Mouse (Mus musculus): ENCODE data around the gene Wdr3. TPM values are rescaled to one million over a fixed set of nuclear protein-coding genes. Genes with fewer than 3 reads are reported as not detected.

Gene Wdr3
- polyA plus RNA-seq, 1 experiment from 2014 or later = 16.2 TPM

DNA sequence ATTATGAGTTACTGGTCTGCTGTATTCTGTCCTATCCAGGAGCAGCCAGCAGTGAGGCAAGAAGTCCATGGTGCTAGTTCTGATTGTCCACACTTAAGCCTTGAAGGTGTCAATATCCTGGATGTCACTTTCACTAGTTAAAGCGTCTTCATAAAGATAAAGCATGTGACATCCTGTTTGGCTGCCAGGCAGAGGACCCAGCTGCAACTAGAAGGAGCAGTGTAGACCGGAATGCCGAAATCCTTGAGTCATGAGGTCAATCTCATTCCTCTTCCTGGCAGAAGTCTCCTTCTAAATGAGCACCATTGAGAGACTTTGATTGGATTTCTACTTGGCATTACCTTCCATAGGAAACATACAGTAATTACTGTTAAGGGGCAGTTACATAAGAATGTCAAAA lies 18.3 kb upstream of the Wdr3 start:
- Histone ChIP-seq H3K9ac (ENCODE audit: low read length) (no peak overlapping the region), H3K36me3 (ENCODE audit: control insufficient read depth, insufficient read depth, low read length) (peaks cover 6% of the 10 kb centered on the region), H3K27ac (replicated peaks) (no peak overlapping the region), H3K27me3 (ENCODE audit: control insufficient read depth, insufficient read depth, low read length) (no peaks in the 10 kb centered on the region), H3K9me3 (ENCODE audit: control insufficient read depth, low read length) (no peaks in the 10 kb centered on the region), H3K4me2 (replicated peaks; ENCODE audit: low read depth) (no peak overlapping the region), H3K4me3 (ENCODE audit: low read depth, low read length) (no peak overlapping the region), H3K4me1 (replicated peaks; ENCODE audit: control insufficient read depth, insufficient read depth) (no peaks in the 10 kb centered on the region)
- no peak for DNase-seq (ENCODE audit: low spot score)
- 52% methylated on average over 3 of the region's 3 CpGs for WGBS
- TF ChIP-seq CTCF (IDR thresholded peaks at IDR 0.05; ENCODE audit: low read depth) (no peak), EP300 (optimal IDR thresholded peaks at IDR 0.05) (no peak)
- ATAC-seq (ENCODE audit: low FRiP score, low TSS enrichment) = no peak

DNA sequence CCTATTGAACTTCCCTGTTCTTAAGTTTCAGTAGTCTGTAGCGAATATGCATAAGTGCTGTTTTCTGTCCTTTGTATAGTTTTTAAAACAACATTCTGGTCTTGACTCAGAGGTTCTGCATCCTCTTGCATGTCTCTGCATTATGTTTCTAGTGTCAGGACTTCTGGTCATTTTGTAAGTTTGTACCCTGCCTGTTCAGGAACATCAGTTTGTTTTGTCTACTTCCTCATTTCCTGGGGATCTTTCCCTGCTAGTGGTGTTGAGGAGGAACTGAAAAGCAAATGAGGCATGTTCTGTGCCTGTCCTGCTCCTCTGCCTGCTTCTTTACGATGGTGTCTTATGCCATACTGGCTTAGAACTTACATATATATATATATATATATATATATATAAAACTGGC lies 13.8 kb upstream of the Wdr3 start:
- peaks cover 10% of the 10 kb centered on the region for H3K36me3 ChIP-seq (ENCODE audit: control insufficient read depth, insufficient read depth, low read length)
- no peak overlapping the region for H3K9ac ChIP-seq (ENCODE audit: low read length)
- H3K4me1 ChIP-seq (replicated peaks; ENCODE audit: control insufficient read depth, insufficient read depth) = no peaks in the 10 kb centered on the region
- no peak overlapping the region for H3K27ac ChIP-seq (replicated peaks)
- H3K4me2 ChIP-seq (replicated peaks; ENCODE audit: low read depth) = no peak overlapping the region
- 87% methylated on average over 2 of the region's 2 CpGs for WGBS
- H3K4me3 ChIP-seq (ENCODE audit: low read depth, low read length) = no peak overlapping the region
- DNase-seq (ENCODE audit: low spot score) = no peak
- H3K9me3 ChIP-seq (ENCODE audit: control insufficient read depth, low read length) = no peaks in the 10 kb centered on the region
- TF ChIP-seq CTCF (IDR thresholded peaks at IDR 0.05; ENCODE audit: low read depth) (no peak), EP300 (optimal IDR thresholded peaks at IDR 0.05) (no peak)
- no peaks in the 10 kb centered on the region for H3K27me3 ChIP-seq (ENCODE audit: control insufficient read depth, insufficient read depth, low read length)
- ATAC-seq (ENCODE audit: low FRiP score, low TSS enrichment) = no peak

DNA sequence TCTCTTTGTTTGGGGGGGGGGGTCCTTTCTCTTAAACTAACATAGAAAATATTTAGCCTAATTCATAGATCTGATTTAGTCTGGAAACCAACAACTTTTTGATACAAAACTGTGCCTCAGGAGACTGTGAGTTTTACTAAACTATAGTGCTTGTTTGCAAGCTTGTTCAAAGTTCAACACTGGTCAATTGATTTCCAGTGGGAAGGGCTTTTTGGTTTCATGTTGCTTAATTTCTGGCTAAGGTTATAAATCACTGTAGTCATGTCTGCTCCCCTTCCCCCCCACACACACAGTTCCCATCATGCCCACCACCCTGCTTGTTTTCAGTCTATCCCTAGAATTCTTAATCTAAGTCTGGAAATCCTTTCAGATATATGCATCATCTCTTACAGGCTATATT lies 2.8 kb upstream of the Wdr3 start:
- peaks cover 5% of the 10 kb centered on the region; the same call in 1 of the 2 replicates for H3K36me3 ChIP-seq (ENCODE audit: control insufficient read depth, insufficient read depth, low read length)
- no peak overlapping the region for H3K27ac ChIP-seq (replicated peaks)
- ATAC-seq (ENCODE audit: low FRiP score, low TSS enrichment) = no peak
- no peak for DNase-seq (ENCODE audit: low spot score)
- no peak for TF ChIP-seq CTCF (IDR thresholded peaks at IDR 0.05; ENCODE audit: low read depth)
- TF ChIP-seq EP300 (optimal IDR thresholded peaks at IDR 0.05) = no peak
- H3K4me1 ChIP-seq (replicated peaks; ENCODE audit: control insufficient read depth, insufficient read depth) = no peaks in the 10 kb centered on the region
- no peak overlapping the region for H3K9ac ChIP-seq (ENCODE audit: low read length)
- no peak overlapping the region for H3K4me2 ChIP-seq (replicated peaks; ENCODE audit: low read depth)
- H3K9me3 ChIP-seq (ENCODE audit: control insufficient read depth, low read length) = no peaks in the 10 kb centered on the region
- no peaks in the 10 kb centered on the region for H3K27me3 ChIP-seq (ENCODE audit: control insufficient read depth, insufficient read depth, low read length)
- no peak overlapping the region for H3K4me3 ChIP-seq (ENCODE audit: low read depth, low read length)

DNA sequence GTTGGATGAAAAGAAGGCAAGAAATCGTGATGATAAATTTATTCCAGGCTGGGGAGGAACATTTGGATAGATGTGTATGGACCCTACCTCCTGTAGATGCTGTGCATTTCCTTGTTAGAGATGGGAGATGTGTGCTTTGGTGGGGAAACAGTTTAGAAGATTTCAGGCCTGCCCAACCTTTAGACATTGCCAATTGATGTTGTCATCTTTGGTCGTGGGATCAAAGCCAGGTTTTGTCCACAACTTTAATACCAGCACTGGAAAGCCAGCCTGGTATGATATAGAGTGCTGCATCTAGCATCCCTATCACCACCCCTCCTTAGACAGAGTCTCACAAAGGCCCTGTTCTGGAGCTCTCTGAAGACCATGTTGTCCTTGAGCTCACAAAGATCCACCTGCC lies 1.3 kb upstream of the Wdr3 start:
- Histone ChIP-seq H3K4me3 (ENCODE audit: low read depth, low read length) (no peak overlapping the region), H3K27ac (replicated peaks) (no peak overlapping the region), H3K36me3 (ENCODE audit: control insufficient read depth, insufficient read depth, low read length) (0 out of 2 replicates have a peak, but pooled peaks cover 7% of the 10 kb centered on the region), H3K9me3 (ENCODE audit: control insufficient read depth, low read length) (no peaks in the 10 kb centered on the region), H3K4me1 (replicated peaks; ENCODE audit: control insufficient read depth, insufficient read depth) (no peaks in the 10 kb centered on the region), H3K9ac (ENCODE audit: low read length) (no peak overlapping the region), H3K27me3 (ENCODE audit: control insufficient read depth, insufficient read depth, low read length) (no peaks in the 10 kb centered on the region), H3K4me2 (replicated peaks; ENCODE audit: low read depth) (no peak overlapping the region)
- ATAC-seq (ENCODE audit: low FRiP score, low TSS enrichment) (no peak), DNase-seq (ENCODE audit: low spot score) (no peak)
- WGBS = 82% methylated on average over 2 of the region's 2 CpGs
- TF ChIP-seq EP300 (optimal IDR thresholded peaks at IDR 0.05) (no peak), CTCF (IDR thresholded peaks at IDR 0.05; ENCODE audit: low read depth) (no peak)

DNA sequence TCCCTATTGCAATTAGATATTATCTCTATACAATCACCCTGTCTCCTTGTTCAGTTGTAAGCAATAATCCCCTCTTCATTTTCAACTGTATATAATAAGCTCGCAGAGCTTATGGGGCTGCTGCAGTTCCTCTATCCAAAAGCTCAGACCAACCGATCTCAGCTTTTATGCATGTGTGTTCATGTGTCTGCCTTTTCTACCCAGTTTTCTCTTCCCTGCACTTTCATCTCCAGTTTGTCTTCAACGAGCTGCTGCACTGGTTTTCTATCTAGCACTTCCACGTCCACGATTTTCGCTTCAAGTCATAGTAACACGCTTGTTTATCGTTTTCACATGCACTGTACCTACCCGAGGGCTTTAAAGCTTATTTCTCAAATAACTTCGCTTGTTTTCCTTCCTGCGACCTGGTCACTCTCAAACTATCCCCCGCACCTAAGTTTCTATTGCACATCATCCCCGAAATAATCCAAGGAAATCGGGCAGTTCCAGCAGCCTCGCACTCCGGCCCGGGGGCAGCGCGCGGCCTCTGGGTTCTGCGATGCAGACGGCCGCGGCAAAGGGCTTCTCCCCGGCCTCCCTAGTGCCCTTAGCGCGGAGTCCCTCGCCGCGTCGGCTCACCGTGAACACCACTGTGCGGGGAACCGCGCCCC lies 417 bp downstream of the Wdr3 start:
- Histone ChIP-seq H3K9ac (ENCODE audit: low read length) (peak overlapping the region; percentile 76), H3K4me1 (replicated peaks; ENCODE audit: control insufficient read depth, insufficient read depth) (no peaks in the 10 kb centered on the region), H3K27me3 (ENCODE audit: control insufficient read depth, insufficient read depth, low read length) (no peaks in the 10 kb centered on the region), H3K27ac (replicated peaks) (peak overlapping the region; percentile 90; the same call in 1 of the 2 replicates), H3K36me3 (ENCODE audit: control insufficient read depth, insufficient read depth, low read length) (peaks cover 11% of the 10 kb centered on the region), H3K4me2 (replicated peaks; ENCODE audit: low read depth) (peak overlapping the region; percentile 92), H3K4me3 (ENCODE audit: low read depth, low read length) (peak overlapping the region; percentile 89), H3K9me3 (ENCODE audit: control insufficient read depth, low read length) (no peaks in the 10 kb centered on the region)
- ATAC-seq (ENCODE audit: low FRiP score, low TSS enrichment) (no peak), DNase-seq (ENCODE audit: low spot score) (no peak)
- no peak for TF ChIP-seq EP300 (optimal IDR thresholded peaks at IDR 0.05)
- no peak for TF ChIP-seq CTCF (IDR thresholded peaks at IDR 0.05; ENCODE audit: low read depth)
- WGBS = 1% methylated on average over 35 of the region's 35 CpGs

DNA sequence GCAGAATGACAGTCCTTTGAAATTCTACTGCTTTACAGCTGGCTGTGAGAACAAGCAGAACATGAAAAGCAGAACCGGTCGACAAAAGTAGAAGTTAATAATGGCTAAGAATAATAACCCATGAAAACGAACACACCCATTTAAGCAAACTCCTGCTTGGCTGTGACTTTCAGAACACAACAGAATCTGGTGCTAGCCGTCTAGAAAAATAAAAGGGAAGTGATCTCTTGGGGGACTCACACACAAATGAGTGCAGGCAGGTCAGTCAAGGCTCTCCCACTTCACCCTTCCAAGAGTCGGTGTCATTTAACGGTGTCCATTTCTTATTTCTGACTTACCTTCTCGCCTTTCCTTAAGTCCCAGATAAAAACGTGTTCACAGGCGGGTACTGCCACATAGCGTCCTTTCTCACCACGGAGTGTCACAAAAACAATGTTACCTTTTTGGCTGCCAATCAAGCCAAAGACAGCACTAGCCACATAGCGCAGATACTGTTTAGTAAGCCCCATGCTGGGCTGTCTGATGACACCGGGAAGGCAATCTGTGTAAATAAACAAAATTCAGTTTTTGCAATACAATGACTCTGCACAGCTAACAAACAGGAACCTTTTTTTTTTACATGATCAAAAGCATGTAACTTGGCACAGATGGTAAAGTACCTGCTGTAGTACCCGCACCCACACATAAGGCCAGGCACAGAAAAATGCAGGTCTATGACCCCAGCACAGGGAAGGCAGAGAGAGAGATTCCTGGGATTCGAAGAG lies 1.3 kb downstream of the Wdr3 start:
- Histone ChIP-seq H3K4me3 (ENCODE audit: low read depth, low read length) (no peak overlapping the region), H3K36me3 (ENCODE audit: control insufficient read depth, insufficient read depth, low read length) (peaks cover 13% of the 10 kb centered on the region), H3K4me1 (replicated peaks; ENCODE audit: control insufficient read depth, insufficient read depth) (no peaks in the 10 kb centered on the region), H3K27me3 (ENCODE audit: control insufficient read depth, insufficient read depth, low read length) (no peaks in the 10 kb centered on the region), H3K9me3 (ENCODE audit: control insufficient read depth, low read length) (no peaks in the 10 kb centered on the region), H3K27ac (replicated peaks) (no peak overlapping the region), H3K9ac (ENCODE audit: low read length) (no peak overlapping the region), H3K4me2 (replicated peaks; ENCODE audit: low read depth) (peak overlapping the region; percentile 92)
- TF ChIP-seq CTCF (IDR thresholded peaks at IDR 0.05; ENCODE audit: low read depth) = no peak
- TF ChIP-seq EP300 (optimal IDR thresholded peaks at IDR 0.05) = no peak
- no peak for ATAC-seq (ENCODE audit: low FRiP score, low TSS enrichment)
- DNase-seq (ENCODE audit: low spot score) = no peak
- 67% methylated on average over 15 of the region's 15 CpGs for WGBS
